Mouse (Mus musculus) testis, postnatal 10 days (tissue): ENCODE results near the gene Vps50.
A peak's percentile ranks its signal among the peaks of the same experiment; 100 is the strongest.
"Not testable (repeated sequence)": the region's sequence is repeated elsewhere in the genome, so short reads cannot be mapped to it uniquely, and the experiment has no call there.

Source experiments
- DNase-seq: peaks from one replicate; pipeline ENCODE4 v3.0.0; 2021; ENCODE audit warnings: low spot score

The Vps50 gene

DNA sequence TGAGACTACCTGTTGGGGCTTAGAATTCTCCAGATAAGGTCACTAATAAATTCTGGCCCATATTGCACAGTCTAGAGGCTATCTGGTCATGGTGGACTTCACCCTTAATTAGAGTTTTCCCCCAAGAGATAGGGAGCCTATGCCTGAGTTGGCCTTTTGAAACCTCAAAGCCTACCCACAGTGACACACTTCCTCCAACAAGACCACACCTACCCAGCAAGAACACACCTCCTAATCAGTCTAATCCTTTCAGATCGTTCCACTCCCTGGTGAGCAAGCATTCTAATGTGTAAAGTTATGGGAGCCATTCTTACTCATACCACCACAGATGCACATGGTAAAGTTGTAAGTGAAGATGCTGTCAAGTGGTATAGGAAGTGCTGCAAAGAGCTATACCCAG is 37.9 kb downstream of the Vps50 start:
- DNase-seq = no peak

DNA sequence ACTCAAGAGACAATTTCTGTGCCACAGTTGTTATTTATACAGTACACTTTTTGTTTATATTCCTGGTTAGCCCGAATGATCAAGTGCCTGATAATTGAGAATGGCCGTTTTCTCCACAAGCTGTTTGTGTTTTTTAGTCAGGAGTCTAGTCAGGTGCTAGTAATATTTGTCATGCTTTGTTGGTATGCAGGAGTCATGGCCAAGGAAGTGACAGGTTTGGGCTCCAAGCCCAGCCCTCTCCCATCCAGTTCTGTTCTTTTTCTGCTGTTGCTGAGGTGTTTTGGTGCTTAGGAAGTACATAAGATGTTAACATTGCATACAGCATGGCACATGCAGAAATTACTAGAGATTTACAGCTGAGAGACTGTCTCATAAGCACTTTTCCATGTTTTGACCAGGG is 41.3 kb downstream of the Vps50 start:
- DNase-seq = no peak

DNA sequence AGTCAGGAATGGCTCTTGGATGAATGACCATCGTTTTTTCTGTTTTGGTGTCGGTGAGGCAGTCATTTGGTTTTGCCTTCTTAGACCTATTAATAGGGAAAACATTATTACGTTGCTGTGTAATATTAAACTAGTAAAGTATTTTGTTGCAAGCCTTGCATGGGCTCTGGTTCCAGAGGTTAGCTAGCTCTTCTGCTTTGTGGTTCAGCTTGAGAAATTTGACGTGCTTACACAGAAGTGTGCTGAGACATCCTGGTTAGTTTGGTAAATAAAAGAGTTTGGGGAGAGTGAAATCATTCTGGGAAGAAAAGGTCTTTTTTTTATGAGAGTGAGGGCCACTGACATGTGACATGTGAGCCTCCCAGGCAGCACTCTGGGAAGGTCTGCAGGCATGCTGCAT is 45.7 kb downstream of the Vps50 start:
- DNase-seq = no peak

DNA sequence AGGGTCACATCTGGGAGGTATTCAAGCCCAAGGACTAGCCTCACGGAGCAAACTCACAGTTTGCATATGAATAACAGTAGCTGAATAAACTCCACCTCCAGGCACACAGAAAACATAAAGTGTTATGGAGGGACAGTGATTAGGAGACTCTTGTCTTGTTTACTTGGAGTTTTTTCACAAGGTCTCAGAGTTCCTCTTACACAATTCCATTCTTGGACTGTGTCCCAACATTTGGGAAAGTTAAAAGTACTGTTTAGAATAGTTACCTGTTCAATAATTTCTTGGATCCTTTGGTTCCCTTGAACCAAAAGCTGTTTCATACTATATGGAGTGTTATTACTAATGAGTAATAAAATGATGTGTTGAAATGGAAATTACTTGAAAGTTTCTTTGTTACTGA is 46.8 kb downstream of the Vps50 start:
- no peak for DNase-seq

DNA sequence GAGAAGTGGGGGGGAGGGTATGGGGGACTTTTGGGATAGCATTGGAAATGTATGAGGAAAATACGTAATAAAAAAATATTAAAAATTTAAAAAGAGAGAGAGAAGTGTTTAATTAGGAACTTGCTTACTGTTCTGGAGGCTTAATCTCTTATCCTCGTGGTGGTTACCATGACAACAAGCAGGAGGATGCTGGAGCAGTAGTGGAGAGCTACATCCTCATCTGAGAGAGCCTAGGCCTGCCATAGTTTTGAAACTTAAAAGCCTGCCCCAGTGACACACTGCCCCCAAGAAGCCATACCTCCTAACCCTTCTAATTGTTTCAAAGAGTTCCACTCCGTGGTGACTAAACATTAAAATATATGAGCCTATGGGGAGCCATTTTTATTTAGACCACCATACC is 50.8 kb downstream of the Vps50 start:
- DNase-seq = no peak

DNA sequence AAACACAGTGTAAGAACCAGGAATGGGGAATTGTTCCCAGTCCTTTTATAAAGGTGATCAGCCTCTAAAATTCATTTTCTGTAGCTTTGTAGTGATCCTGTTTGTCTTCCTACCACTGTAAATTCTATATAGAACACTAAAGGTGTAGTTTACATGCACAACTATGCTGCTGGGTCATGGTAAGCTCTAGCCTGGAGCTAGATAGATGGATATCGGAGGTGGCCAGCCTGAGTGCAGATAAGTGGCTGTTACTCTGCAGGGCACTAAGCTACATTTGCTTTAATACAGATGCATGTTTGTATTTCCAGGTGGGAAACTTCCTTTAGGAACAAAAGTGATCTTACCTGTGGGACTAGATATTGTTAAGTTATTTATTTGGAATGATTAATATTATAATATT is 51.8 kb downstream of the Vps50 start:
- DNase-seq = no peak

DNA sequence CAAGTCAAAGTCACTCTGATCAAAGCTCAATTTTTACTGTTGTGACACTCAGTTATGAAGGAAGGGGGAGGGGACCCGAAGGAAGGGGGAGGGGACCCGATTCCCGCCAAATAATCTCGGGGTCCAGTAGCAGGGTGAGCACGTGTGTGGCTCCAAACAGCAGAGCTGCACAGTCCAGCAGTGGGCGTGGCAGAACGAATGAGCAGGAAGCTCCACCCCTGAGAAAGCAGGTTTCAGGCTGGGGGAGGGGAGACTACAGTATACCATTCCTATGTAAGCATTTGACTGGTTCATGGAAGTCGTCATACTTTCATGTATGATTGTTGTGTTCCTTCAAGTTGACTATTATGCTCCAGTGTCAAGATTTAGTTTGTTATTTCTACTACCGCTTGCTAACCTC is 54.5 kb downstream of the Vps50 start:
- DNase-seq = not testable (repeated sequence)

DNA sequence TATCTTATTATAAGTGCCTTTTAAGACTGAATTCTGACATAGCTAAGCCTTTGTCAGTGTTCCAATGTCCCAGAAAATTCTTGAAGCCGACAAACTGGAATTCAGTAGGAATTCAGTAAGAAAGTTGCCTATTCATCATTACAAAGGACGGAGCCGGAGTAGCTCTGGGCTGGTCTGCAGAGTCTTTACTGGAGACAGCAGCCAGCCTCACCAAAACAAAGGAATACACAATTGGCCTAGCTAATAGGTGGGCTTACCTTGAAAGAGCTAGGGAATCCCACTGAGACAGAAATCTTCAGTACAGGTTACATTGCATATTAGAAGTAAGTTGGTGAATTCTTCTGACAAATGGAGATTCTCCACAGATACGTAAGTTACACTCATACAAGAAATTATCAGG is 59.0 kb downstream of the Vps50 start:
- DNase-seq = no peak

DNA sequence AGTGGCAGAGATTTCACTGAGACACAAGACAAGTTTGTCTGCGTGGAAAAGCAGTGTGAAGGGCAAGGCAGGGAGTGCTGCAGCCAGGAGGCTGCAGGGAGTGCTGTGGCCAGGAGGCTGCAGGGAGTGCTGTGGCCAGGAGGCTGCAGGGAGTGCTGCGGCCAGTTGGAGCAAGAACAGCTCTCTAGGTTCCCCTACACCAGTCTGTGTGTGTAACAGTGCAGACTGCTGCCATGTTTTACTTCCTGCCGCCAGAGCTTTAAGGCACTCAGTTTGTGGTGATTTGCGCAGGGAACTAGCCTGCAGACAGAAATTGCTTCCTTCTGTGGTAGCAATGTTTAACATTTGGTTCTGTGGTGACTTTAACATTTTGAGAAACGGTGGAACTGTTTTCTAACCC is 61.8 kb downstream of the Vps50 start:
- no peak for DNase-seq

DNA sequence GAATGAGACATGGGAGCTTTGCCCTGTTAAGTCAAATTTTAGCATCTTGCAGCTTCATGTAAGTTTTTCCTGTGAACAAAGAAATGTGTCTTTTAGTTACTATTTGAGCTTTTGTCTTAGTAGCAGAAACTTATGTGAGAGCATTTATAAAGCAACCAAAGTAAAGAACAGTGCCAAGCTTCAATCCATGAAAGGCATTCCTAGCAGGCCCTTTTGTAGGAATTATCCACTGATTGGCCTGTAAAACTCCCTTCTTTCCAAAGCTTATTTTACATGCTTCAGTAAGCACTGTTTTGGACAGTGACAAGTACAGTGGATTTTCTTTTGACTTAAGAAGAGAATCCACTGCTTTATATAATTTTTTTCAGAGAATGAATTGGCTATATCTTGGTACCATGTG is 64.1 kb downstream of the Vps50 start:
- DNase-seq = no peak

DNA sequence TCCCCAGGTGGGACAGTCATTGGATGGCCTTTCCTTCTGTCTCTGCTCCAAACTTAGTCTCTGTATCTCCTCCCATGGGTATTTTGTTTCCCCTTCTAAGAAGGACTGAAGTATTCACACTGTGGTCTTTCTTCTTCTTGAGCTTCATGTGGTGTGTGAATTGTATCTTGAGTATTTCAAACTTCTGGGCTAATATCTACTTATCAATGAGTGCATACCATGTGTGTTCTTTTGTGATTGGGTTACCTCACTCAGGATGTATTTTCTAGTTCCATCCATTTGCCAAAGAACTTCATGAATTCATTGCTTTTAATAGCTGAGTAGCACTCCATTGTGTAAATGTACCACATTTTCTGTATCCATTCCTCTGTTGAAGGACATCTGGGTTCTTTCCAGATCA is 65.9 kb downstream of the Vps50 start:
- not testable (repeated sequence) for DNase-seq

DNA sequence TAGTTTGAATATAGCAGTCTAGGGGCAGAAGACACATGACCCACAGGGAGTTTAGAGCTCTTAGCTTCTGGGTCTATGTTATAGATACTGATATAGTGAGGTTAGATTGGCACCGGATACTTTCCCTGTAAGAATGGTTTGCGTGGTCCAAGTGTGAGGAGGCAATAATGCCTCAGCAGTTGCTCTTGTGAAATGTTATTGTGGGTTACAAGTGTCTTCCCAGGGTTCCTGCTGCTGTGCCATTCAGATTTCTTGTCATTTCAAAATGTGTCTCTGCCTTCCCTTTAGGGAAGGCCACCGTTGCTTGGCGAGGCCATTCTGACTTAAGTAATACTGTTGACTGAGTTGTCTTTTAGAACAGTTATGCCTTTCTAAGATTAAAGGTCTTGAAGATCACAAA is 66.8 kb downstream of the Vps50 start:
- no peak for DNase-seq

DNA sequence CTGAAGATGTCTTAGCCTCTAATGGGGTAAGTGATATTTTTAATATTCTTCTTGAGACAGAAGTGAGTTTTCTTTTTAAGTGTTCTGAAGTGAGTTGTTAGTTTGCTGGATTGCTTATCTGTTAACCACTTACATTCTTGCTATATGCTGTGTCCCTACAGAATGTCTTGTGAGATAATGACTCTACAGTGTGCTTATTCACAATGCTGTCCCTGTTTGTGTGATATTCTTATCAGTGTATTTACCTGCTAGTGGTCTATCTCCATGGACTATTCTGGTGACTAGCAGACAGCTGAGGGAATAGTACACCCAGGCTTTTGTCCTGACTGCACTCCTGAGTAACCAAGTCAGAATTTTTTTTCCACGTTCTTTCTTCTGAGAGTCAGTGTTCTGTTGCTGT is 67.5 kb downstream of the Vps50 start:
- no peak for DNase-seq

DNA sequence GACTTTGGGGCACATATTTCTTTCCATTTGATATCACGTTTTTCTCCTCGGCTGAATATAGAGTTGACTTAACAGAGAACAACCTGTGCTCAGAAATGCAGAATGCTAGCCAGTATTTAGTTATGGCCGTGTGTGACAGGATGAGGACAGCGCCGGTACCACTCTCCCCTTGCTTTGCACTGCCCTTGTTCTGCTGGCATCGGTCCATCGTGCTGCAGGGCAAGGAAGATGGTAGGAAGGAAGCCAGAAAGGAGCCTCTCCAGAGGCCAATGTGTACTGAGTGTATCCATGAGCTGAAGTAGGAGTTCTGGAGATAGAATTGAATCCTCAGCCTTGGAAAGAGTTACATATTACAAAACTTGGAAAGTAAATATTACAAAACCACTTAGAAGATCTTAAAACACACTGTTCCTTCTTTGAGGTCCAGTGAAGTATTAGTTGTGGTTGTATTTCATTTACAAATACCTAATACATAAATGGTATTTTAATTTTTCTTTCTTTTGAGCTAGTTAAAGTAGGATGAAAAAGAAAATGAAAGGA is 69.0 kb downstream of the Vps50 start:
- peak; percentile 81 for DNase-seq

DNA sequence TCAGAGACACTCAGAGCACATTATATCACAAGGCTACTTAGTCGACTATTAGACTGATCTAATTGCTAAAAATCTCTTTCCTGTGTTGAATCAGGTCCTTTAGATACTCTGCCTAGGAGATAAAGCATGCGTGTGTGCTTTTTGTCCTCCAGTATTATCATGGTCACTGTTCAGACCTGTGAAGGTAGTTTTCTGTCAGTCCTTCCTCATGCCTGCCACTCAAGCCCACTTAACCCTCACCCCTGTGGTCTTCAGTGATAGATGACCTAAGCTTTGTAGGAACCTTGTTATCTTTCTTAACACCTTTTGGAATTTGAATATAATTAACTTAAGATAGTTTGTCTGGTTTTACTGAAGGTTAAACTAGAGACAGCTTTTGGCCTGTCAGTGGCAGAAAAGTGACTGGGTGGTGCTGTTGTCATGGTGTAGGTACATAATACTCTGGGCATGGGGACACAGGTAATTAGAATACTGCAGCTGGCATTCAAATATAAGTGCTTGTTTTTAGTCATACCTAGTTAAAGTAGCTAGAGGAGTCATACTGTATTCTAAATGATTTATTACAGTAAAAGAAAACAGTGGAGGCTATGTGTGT is 74.1 kb downstream of the Vps50 start:
- DNase-seq = no peak

DNA sequence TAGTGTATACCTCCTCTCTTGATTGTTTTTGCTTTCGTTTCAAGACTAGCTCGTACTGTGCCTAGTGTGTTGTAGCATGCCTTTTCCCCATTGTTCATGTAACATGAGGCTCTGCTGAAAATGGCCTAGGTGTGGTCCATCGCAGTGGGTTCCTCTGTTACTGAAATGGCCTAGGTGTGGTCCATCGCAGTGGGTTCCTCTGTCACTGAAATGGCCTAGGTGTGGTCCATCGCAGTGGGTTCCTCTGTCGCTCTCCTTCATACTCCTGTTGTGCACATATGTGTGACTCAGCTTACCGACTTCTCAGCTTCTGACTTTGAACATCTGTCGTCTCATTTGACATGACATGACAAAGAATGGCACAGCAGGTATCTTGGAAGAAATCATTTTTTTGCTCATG is 75.6 kb downstream of the Vps50 start:
- DNase-seq = no peak

DNA sequence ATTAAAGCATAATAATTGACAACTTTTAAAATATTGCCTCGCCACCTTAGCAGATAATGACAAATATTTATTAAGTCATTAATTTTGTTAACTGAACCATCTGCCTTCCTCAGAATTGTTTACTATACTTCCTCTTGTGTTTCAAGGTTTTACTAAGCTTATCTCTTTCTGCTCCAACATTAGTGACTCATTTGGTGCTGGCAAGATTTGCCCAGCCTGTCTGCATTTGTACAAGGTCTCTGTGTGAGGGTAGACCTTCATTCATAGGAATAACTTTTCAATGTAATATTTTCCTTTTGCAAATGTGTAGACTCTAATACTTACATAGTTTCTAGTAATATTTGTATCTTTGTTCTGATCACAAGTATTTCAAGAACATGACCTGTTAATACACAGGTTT is 87.2 kb downstream of the Vps50 start:
- no peak for DNase-seq

DNA sequence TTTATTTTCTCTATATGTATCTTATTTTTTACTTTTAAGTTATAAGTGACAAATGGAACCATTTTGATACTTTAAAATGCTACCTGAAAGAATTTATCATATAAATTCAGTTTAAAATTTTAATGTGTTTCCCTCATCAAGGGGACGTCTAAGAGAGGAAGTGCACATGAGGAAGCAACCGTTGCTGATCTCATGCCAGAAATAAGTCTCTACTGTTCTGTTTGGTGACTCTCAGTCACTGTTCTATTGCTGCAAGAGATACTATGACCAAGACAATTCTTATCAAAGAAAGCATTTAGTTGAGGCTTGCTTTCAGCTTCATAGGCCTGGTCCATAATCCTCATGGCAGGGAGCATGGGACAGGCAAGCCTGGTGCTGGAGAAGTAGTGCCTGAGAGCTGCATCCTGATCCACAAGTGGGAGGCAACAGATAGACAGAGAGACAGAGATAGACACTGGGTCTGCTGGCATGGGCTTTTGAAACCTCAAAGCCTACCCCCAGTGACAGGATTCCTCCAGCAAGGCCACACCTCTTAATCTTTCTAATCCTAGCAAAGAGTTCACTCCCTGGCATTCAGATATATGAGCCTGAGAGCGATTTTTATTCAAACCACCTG is 92.2 kb downstream of the Vps50 start:
- no peak for DNase-seq

DNA sequence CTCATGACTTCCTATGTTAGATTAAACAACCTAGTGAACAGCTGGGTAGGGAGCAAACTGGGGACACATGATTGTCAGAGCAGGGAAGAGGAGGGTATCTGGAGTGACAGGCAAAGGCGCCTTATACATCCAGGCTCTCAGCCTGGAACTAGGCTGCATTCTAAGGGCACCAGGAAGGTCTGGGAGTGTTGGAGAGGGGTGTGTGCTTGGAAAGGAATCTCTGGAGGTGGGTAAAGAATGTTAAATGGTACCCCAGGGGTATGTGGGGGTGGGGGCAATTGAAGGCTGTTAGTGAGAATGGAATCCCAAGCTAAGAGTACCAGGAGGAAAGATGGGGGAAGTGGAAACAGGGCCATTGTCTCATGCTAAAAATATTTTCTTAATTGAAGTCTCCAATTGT is 96.1 kb downstream of the Vps50 start:
- no peak for DNase-seq

DNA sequence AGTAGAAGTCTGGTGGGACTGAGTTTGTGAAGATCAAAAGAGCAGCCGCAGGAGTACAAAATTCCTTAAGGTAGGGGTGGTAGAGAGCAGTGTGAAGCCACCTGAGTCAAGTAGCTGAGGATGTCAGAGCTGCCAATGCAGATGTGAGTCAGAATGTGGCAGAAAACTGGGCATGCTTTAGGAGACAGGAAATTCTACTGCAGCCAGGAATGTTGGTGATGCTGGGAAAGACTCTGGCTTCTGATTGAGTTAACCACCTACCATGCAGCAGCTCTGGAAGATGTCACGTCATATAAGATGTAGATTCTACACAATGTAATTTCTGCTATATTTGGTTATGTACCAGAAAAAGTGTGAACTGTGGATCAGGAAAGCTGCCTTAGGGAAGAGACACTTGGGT is 114.6 kb downstream of the Vps50 start:
- DNase-seq = no peak

DNA sequence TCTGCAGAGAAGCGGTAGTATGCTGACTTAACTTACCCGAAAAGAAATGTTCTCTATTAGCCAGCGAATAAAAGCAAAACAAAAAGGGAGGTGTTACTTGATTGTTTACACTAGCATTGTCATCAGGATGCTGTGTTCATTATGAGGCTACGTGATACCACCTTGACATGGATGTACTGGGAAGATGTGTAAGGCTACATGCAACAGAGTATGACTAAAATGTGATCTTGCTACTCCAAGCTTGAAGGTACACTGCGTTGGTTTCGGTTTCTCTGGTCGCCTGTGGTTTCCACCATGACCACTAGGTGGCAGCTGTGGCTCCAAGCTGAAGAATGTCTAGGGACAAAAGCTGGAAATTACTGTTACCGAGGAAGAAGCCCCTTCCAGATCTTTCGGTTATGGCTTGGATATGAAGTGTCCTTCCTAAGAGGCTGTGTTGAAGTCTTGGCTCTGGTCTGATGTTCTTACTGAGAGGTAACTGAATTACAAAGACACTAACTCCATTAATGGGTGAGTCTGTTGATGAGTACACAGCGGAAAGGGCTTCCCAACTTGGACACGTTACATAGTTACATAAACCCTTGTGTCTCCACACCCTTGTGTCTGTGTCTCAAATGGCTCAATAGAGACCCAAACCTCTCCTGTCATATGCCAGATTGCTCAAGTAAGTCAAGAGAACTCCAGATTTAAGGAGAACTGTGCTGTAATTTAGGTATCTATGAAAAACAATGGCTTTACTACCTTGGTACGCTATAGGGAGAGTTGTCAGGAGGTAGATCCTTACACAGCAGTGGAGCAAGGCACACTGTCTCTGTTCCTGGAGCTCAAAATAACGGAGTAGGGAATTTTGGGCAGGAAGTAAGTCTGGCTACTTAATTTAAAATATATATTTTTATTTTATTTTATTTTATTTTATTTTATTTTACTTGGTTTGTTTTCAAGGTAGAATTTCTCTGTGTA is 122.5 kb downstream of the Vps50 start:
- not testable (repeated sequence) for DNase-seq
